Mouse (Mus musculus) kidney, embryonic 14.5 days (tissue): ENCODE results near the gene Sap25. TPM values are rescaled to one million over a fixed set of nuclear protein-coding genes. Genes with fewer than 3 reads are reported as not detected.

Experiments
- ATAC-seq: fragments of 200-750 bp; cut with Nextera tagmentation; 2 replicates; pipeline ENCODE4 v1.8.0; 2017; ENCODE audit warnings: moderate number of reproducible peaks, mild to moderate bottlenecking, moderate TSS enrichment, moderate library complexity; ENCODE audit not compliant: low FRiP score, low TSS enrichment
- H3K27ac ChIP-seq: fragments of 300-500 bp; sonication (generic); 2 replicates; pipeline ENCODE4 v1.5.1; 2014; ENCODE audit warnings: low read depth, mild to moderate bottlenecking, low read length, moderate library complexity, mixed read lengths
- H3K27me3 ChIP-seq: fragments of 300-500 bp; sonication (generic); 2 replicates; pipeline ENCODE4 v1.6.1; 2014; ENCODE audit warnings: mild to moderate bottlenecking, low read length; ENCODE audit not compliant: control insufficient read depth, insufficient read depth
- H3K36me3 ChIP-seq: fragments of 300-500 bp; sonication (generic); 2 replicates; pipeline ENCODE4 v1.6.1; 2014; ENCODE audit warnings: low read length, mixed read lengths; ENCODE audit not compliant: control insufficient read depth, insufficient read depth
- H3K4me1 ChIP-seq: fragments of 300-500 bp; sonication (generic); 2 replicates; pipeline ENCODE4 v1.6.1; 2014; ENCODE audit warnings: low read length, mixed read lengths; ENCODE audit not compliant: control insufficient read depth, insufficient read depth
- H3K4me2 ChIP-seq: fragments of 300-500 bp; sonication (generic); replicated peaks from 2 replicates; pipeline ENCODE4 v1.6.1; 2014; ENCODE audit warnings: low read depth, mild to moderate bottlenecking, low read length
- H3K4me3 ChIP-seq: fragments of 300-500 bp; sonication (generic); 2 replicates; pipeline ENCODE4 v1.5.1; 2014; ENCODE audit warnings: mild to moderate bottlenecking, low read length
- H3K9ac ChIP-seq: fragments of 300-500 bp; sonication (generic); 2 replicates; pipeline ENCODE4 v1.6.1; 2014; ENCODE audit warnings: low read depth, mild to moderate bottlenecking, low read length, moderate library complexity
- H3K9me3 ChIP-seq: fragments of 300-500 bp; sonication (generic); 2 replicates; pipeline ENCODE4 v1.6.1; 2016; ENCODE audit warnings: low read length; ENCODE audit not compliant: control insufficient read depth
- WGBS: fragments of 180-500 bp; shearing (Covaris S2); extraction: QIAGEN DNeasy Blood & Tissue Kit; methylation state at CpG from one replicate; pipeline ENCODE4 v1.1.7; 2014; 5-methylcytosine and 5-hydroxymethylcytosine counted together
- polyA plus RNA-seq: library from polyadenylated mRNA; unstranded; fragments of >200 nt; fragmentation: Nextera tagmentation; extraction: Ambion mirVana; gene quantifications from 2 replicates; pipeline ENCODE4 v1.2.1, GENCODE M21; 2014

The Sap25 gene
- 9.3 and 10.1 TPM in 2 replicates for polyA plus RNA-seq

GRCm38 (mm10) chr5:137641054-137641453 lies at the start of gene Sap25:
TSS of gene Sap25 (plus strand) at chr5:137641334.
- H3K36me3 ChIP-seq = peaks cover 59% of the 10 kb centered on the region
- WGBS = 91% methylated on average over 19 of the region's 19 CpGs

GRCm38 (mm10) chr5:137595921-137596320 lies 45.2 kb upstream of the Sap25 start:
- Histone ChIP-seq H3K9me3 (no peaks in the 10 kb centered on the region), H3K9ac (no peak overlapping the region), H3K4me2 (no peak overlapping the region), H3K27me3 (no peaks in the 10 kb centered on the region), H3K4me1 (peaks cover 11% of the 10 kb centered on the region), H3K36me3 (peaks cover 6% of the 10 kb centered on the region; the same call in 1 of the 2 replicates), H3K4me3 (no peak overlapping the region), H3K27ac (no peak overlapping the region)
- 83% methylated on average over 7 of the region's 7 CpGs for WGBS
- no peak for ATAC-seq

More at GRCm38 (mm10) chr5:137641054-137641453, at the start of gene Sap25:
- H3K9me3 ChIP-seq = no peaks in the 10 kb centered on the region
- peaks cover 10% of the 10 kb centered on the region; the same call in 1 of the 2 replicates for H3K4me1 ChIP-seq
- no peak within 1 kb of the TSS for H3K4me2 ChIP-seq
- no peak within 1 kb of the TSS for H3K9ac ChIP-seq
- ATAC-seq = no peak
- H3K27me3 ChIP-seq = peaks cover 7% of the 10 kb centered on the region; the same call in 1 of the 2 replicates
- no peak within 1 kb of the TSS for H3K4me3 ChIP-seq
- H3K27ac ChIP-seq = no peak within 1 kb of the TSS

- 43% methylated on average over 26 of the region's 30 CpGs for WGBS
- no peaks in the 10 kb centered on the region for H3K27me3 ChIP-seq
Measured at GRCm38 (mm10) chr5:137596601-137597261, 44.4 kb upstream of the Sap25 start.

GRCm38 (mm10) chr5:137597625-137598024 lies 43.5 kb upstream of the Sap25 start:
- H3K9me3 ChIP-seq = no peaks in the 10 kb centered on the region
- H3K4me3 ChIP-seq = no peak overlapping the region
- H3K36me3 ChIP-seq = peaks cover 6% of the 10 kb centered on the region; the same call in 1 of the 2 replicates
- no peak overlapping the region for H3K4me2 ChIP-seq
- no peak overlapping the region for H3K27ac ChIP-seq
- no peak overlapping the region for H3K9ac ChIP-seq
- no peak for ATAC-seq
- peaks cover 15% of the 10 kb centered on the region for H3K4me1 ChIP-seq
- H3K27me3 ChIP-seq = no peaks in the 10 kb centered on the region
- WGBS = 92% methylated on average over 6 of the region's 6 CpGs

More at GRCm38 (mm10) chr5:137596601-137597261, 44.4 kb upstream of the Sap25 start:
- H3K9me3 ChIP-seq = no peaks in the 10 kb centered on the region
- H3K4me2 ChIP-seq = peak overlapping the region; percentile 3; the same call in 1 of the 2 replicates
- H3K4me3 ChIP-seq = peak overlapping the region; percentile 16; the same call in 1 of the 2 replicates
- H3K9ac ChIP-seq = 0 out of 2 replicates have a peak overlapping the region, but pooled peaks have one; percentile 34
- ATAC-seq = no peak
- peaks cover 11% of the 10 kb centered on the region for H3K4me1 ChIP-seq
- peaks cover 6% of the 10 kb centered on the region; the same call in 1 of the 2 replicates for H3K36me3 ChIP-seq
- H3K27ac ChIP-seq = no peak overlapping the region

GRCm38 (mm10) chr5:137598100-137598826 lies 42.9 kb upstream of the Sap25 start:
- Histone ChIP-seq H3K36me3 (peaks cover 6% of the 10 kb centered on the region; the same call in 1 of the 2 replicates), H3K4me3 (no peak overlapping the region), H3K4me1 (peaks cover 17% of the 10 kb centered on the region), H3K9ac (no peak overlapping the region), H3K27me3 (no peaks in the 10 kb centered on the region), H3K27ac (no peak overlapping the region), H3K4me2 (no peak overlapping the region), H3K9me3 (no peaks in the 10 kb centered on the region)
- no peak for ATAC-seq
- 81% methylated on average over 2 of the region's 2 CpGs for WGBS

- ATAC-seq = no peak
- peaks cover 13% of the 10 kb centered on the region; the same call in 1 of the 2 replicates for H3K36me3 ChIP-seq
- peak overlapping the region; percentile 79 for H3K4me3 ChIP-seq
- WGBS = 31% methylated on average over 9 of the region's 9 CpGs
- peak overlapping the region; percentile 17; the same call in 1 of the 2 replicates for H3K27ac ChIP-seq
- no peaks in the 10 kb centered on the region for H3K9me3 ChIP-seq
- peak overlapping the region; percentile 78; the same call in 1 of the 2 replicates for H3K9ac ChIP-seq
- no peaks in the 10 kb centered on the region for H3K27me3 ChIP-seq
- H3K4me2 ChIP-seq = peak overlapping the region; percentile 97
- peaks cover 17% of the 10 kb centered on the region for H3K4me1 ChIP-seq
Measured at GRCm38 (mm10) chr5:137599600-137599999, 41.5 kb upstream of the Sap25 start.

GRCm38 (mm10) chr5:137600281-137600618 lies 40.9 kb upstream of the Sap25 start:
- Histone ChIP-seq H3K4me1 (peaks cover 17% of the 10 kb centered on the region), H3K9me3 (no peaks in the 10 kb centered on the region), H3K4me2 (peak overlapping the region; percentile 97), H3K36me3 (peaks cover 13% of the 10 kb centered on the region; the same call in 1 of the 2 replicates), H3K4me3 (peak overlapping the region; percentile 79), H3K27ac (peak overlapping the region; percentile 80; the same call in 1 of the 2 replicates), H3K9ac (peak overlapping the region; percentile 78), H3K27me3 (no peaks in the 10 kb centered on the region)
- peak; percentile 69; the same call in 1 of the 2 replicates for ATAC-seq
- WGBS = 2% methylated on average over 19 of the region's 19 CpGs

GRCm38 (mm10) chr5:137600619-137601364 lies 40.3 kb upstream of the Sap25 start, which contains the start of gene Mospd3:
TSS of gene Mospd3 (minus strand) at chr5:137601058.
- peak within 1 kb of the TSS; percentile 79 for H3K4me3 ChIP-seq
- H3K27me3 ChIP-seq = no peaks in the 10 kb centered on the region
- H3K27ac ChIP-seq = peak within 1 kb of the TSS; percentile 80
- H3K9me3 ChIP-seq = no peaks in the 10 kb centered on the region
- ATAC-seq = peak; percentile 93
- peak within 1 kb of the TSS; percentile 78 for H3K9ac ChIP-seq
- peaks cover 17% of the 10 kb centered on the region for H3K4me1 ChIP-seq
- WGBS = under 1% methylated on average over 41 of the region's 41 CpGs
- H3K4me2 ChIP-seq = peak within 1 kb of the TSS; percentile 97
- H3K36me3 ChIP-seq = peaks cover 13% of the 10 kb centered on the region; the same call in 1 of the 2 replicates
